Mouse (Mus musculus) myocyte (in vitro differentiated cells): ENCODE results near the gene Zfp692.

Source experiments
- CEBPB ChIP-seq: IDR thresholded peaks from 2 replicates; pipeline ENCODE4 v1.6.1; 2011; ENCODE audit warnings: mild to moderate bottlenecking, moderate library complexity; ENCODE audit not compliant: poor library complexity, insufficient read depth, severe bottlenecking
- MAX ChIP-seq: IDR thresholded peaks from one replicate; pipeline ENCODE4 v1.6.1; 2011; ENCODE audit warnings: low read depth, mild to moderate bottlenecking, control low read depth
- POLR2A ChIP-seq: IDR thresholded peaks from one replicate; pipeline ENCODE4 v1.6.1; 2011; ENCODE audit warnings: low read depth, mild to moderate bottlenecking, control low read depth, moderate library complexity; ENCODE audit not compliant: insufficient read length
- POLR2AphosphoS2 ChIP-seq: IDR thresholded peaks from one replicate; pipeline ENCODE4 v1.6.1; 2011; ENCODE audit warnings: low read depth, control low read depth; ENCODE audit not compliant: insufficient read length
- TCF12 ChIP-seq: IDR thresholded peaks from one replicate; pipeline ENCODE4 v1.6.1; 2011; ENCODE audit warnings: mild to moderate bottlenecking, control low read depth; ENCODE audit not compliant: poor library complexity, insufficient read depth, severe bottlenecking
- TCF3 ChIP-seq: IDR thresholded peaks from one replicate; pipeline ENCODE4 v1.6.1; 2011; ENCODE audit warnings: low read depth, control low read depth; ENCODE audit not compliant: insufficient read length

GRCm38 (mm10) chr11:58281970-58282496 lies 24.8 kb upstream of the Zfp692 start:
- TF ChIP-seq TCF3 = no peak
- no peak for TF ChIP-seq POLR2A
- no peak for TF ChIP-seq CEBPB
- no peak for TF ChIP-seq TCF12
- no peak for TF ChIP-seq MAX
- no peak for TF ChIP-seq POLR2AphosphoS2
